Comparison of ENCODE assay signal across 17 mouse cellular contexts in the genomic region with DNA sequence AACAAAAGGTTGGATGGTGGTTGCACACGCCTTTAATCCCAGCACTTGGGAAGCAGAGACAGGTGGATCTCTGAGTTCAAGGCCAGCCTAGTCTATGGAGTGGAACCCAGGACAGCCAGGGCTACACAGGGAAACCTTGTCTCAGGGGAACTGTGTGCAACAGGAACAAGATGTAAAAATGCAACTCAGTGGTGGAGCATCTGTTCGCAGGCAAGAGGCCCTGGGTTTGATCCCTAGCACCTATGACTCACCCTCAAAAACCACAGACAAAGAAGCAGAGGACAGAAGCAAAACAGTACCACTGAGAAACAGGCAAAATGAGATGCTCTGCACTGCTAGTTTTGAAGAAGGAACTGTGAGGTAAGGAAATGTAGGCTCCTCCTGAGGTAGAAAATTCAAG.
"Had no signal": no experiment of that assay in that cellular context is flagged by ENCODE, and none has a peak within 500 bp of the region (broad histone marks: within the 10 kb centered on the region; RNA-seq: fewer than 3 reads in every experiment).

No protein-coding gene starts in this region.

- H3K4me3 ChIP-seq: kidney, embryonic 15.5 days; limb, embryonic 15.5 days; liver, embryonic 12.5 days; megakaryocyte, embryonic 14.5 days; neural tube, embryonic 13.5 days; stomach, embryonic 15.5 days had no signal

- H3K9ac ChIP-seq: kidney, embryonic 15.5 days; limb, embryonic 15.5 days; liver, embryonic 12.5 days; lung, embryonic 14.5 days; neural tube, embryonic 13.5 days; stomach, embryonic 15.5 days had no signal

- H3K27ac ChIP-seq: kidney, embryonic 15.5 days; limb, embryonic 15.5 days; liver, embryonic 12.5 days; neural tube, embryonic 13.5 days; stomach, embryonic 15.5 days had no signal

- H3K9me3 ChIP-seq: kidney, embryonic 15.5 days; limb, embryonic 15.5 days; liver, embryonic 12.5 days; neural tube, embryonic 13.5 days; stomach, embryonic 15.5 days had no signal

- H3K4me1 ChIP-seq: stomach, embryonic 15.5 days had no signal

- DNase-seq: kidney, postnatal 25 days; lung, embryonic 14.5 days; lung, postnatal 10 days; lung, postnatal 4 days; retina, postnatal 1 day; right cerebral cortex, postnatal 4 days; spleen, adult 18-20 months; thymus, adult 2 months; thymus, postnatal 4 days had no signal

- H3K4me2 ChIP-seq: kidney, embryonic 15.5 days; limb, embryonic 15.5 days; liver, embryonic 12.5 days; lung, embryonic 14.5 days; midbrain, embryonic 11.5 days; neural tube, embryonic 13.5 days; stomach, embryonic 15.5 days had no signal

- H3K27me3 ChIP-seq: kidney, embryonic 15.5 days; limb, embryonic 15.5 days; liver, embryonic 12.5 days; megakaryocyte, embryonic 14.5 days; neural tube, embryonic 13.5 days; stomach, embryonic 15.5 days had no signal

- ATAC-seq: liver, embryonic 12.5 days; midbrain, embryonic 16.5 days had no signal
